Mouse (Mus musculus) testis, adult 2 months (tissue): ENCODE measurements around the gene Gm20388. TPM values are rescaled to one million over a fixed set of nuclear protein-coding genes. Genes with fewer than 3 reads are reported as not detected.

Experiments
- H3K27ac ChIP-seq: fragments of 200-500 bp; 2 replicates; pipeline ENCODE4 v1.5.1; 2012; ENCODE audit warnings: low read depth, low read length; ENCODE audit not compliant: control insufficient read depth, insufficient read depth
- H3K27me3 ChIP-seq: fragments of 200-500 bp; 2 replicates; pipeline ENCODE4 v1.6.1; 2012; ENCODE audit warnings: mild to moderate bottlenecking, low read length, moderate library complexity; ENCODE audit not compliant: control insufficient read depth, insufficient read depth
- H3K36me3 ChIP-seq: fragments of 200-500 bp; 2 replicates; pipeline ENCODE4 v1.6.1; 2012; ENCODE audit warnings: mild to moderate bottlenecking, low read length; ENCODE audit not compliant: control insufficient read depth, insufficient read depth
- H3K4me1 ChIP-seq: fragments of 200-500 bp; 2 replicates; pipeline ENCODE4 v1.6.1; 2012; ENCODE audit warnings: low read length; ENCODE audit not compliant: control insufficient read depth, insufficient read depth
- H3K4me3 ChIP-seq: fragments of 200-500 bp; 2 replicates; pipeline ENCODE4 v1.5.1; 2012; ENCODE audit warnings: low read depth, mild to moderate bottlenecking, low read length, moderate library complexity, mixed read lengths; ENCODE audit not compliant: control insufficient read depth
- CTCF ChIP-seq: fragments of 200-500 bp; IDR thresholded peaks from 2 replicates; pipeline ENCODE4 v1.5.1; 2012; ENCODE audit warnings: low read depth, mild to moderate bottlenecking, inconsistent platforms, low read length, moderate library complexity; ENCODE audit not compliant: control insufficient read depth, insufficient read depth, insufficient replicate concordance
- POLR2A ChIP-seq: fragments of 200-500 bp; IDR thresholded peaks from 2 replicates; pipeline ENCODE4 v1.6.1; 2012; ENCODE audit warnings: low read depth, mild to moderate bottlenecking, inconsistent platforms, low read length, moderate library complexity; ENCODE audit not compliant: control insufficient read depth
- polyA plus RNA-seq: library from polyadenylated mRNA; depleted of rRNA; stranded (reverse); fragments of >200 nt; gene quantifications from 2 replicates; pipeline ENCODE4 v1.2.3, GENCODE M21; 2012

The Gm20388 gene
- polyA plus RNA-seq, 1 experiment: 5.6 TPM

DNA sequence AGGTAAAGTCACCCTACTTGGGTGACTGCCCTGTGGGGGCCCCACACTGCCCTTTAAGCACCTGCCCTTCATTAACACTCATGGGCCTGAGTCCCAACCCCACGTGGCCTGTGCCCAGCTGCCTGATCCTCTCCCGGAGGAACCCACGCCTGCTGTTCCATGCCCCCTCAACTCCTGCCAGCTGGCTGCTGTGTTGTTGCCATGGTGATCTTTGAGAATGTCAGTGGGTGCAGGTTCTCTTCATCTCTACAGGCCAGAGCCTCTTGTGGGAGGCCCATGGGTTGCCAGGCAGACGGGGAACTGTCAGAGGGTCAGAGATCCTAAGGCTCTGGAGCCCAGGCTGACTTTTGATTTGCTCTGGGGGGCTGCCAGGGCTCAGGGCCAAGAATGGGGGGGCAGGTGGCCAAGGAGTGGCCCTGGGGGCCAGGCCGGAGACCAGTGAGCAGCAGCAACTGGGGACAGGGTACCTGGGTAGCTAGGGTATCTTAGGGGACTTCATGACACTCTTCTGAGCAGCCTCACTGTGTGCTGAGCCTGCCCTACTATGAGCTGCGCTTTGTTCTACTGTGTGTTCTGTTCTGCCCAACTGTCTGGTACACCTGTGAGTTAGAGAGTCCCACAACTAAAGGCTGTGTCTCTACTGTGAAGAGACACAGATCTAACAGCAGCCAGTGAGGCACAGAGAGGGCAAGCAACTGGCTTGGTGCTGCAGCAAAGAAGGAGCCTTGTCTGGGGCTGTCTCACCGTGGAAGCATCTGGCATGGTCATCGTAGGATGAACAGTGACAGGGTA is 381.9 kb downstream of the Gm20388 start:
- H3K4me1 ChIP-seq: peaks cover 12% of the 10 kb centered on the region
- H3K27ac ChIP-seq: no peak overlapping the region
- H3K36me3 ChIP-seq: no peaks in the 10 kb centered on the region
- TF ChIP-seq CTCF (no peak), POLR2A (peak; percentile 42; the same call in 1 of the 2 replicates)
- H3K27me3 ChIP-seq: no peaks in the 10 kb centered on the region
- H3K4me3 ChIP-seq: peak overlapping the region; percentile 61

DNA sequence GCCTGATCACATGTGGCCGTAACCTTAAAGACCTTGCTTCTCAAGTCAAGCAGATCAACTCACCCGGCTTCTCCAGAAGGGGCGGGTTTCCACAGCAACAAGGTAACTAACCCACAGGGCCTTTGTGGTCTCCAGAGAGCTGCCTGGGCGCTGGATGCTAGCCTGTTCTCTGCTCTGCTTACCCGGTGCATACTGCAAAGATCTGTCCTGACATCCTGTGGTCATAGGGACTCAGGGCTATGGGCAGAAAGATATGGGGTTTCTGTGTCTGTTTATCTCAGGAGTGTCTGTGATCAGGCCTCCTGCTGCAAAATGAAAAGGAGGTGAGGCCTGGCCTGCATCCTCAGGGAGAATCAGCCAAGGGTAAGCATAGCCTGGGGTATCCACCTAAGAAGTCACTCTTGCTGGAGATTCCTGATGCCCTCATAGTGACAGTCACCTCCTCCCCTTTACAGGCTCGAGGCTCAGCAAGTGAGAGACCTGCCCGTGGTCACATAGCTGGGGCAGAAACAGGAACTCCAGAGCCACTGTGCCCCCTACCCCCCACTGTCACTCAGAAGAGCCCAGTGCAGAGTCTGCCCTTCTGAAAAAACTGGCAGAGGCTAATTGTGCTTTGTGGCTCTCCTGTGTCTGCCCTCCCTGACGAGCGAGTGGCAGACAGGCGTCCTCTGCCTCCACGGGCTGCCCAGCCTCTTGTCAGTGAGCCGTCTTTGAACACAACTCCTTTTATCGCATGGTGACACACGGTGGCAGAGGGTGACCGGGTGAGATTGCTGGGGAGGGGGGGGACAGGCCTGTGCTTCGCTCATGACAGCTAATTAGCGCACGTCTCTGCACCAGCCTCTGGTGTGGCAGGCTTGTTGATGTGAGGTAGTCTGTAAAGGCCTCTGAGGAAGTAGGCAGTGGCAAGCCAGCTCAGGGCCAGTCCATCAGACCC is 383.0 kb downstream of the Gm20388 start:
- H3K4me1 ChIP-seq: peaks cover 15% of the 10 kb centered on the region
- no peaks in the 10 kb centered on the region for H3K27me3 ChIP-seq
- H3K36me3 ChIP-seq: no peaks in the 10 kb centered on the region
- TF ChIP-seq CTCF (no peak), POLR2A (no peak)
- peak overlapping the region; percentile 61 for H3K4me3 ChIP-seq
- H3K27ac ChIP-seq: no peak overlapping the region

DNA sequence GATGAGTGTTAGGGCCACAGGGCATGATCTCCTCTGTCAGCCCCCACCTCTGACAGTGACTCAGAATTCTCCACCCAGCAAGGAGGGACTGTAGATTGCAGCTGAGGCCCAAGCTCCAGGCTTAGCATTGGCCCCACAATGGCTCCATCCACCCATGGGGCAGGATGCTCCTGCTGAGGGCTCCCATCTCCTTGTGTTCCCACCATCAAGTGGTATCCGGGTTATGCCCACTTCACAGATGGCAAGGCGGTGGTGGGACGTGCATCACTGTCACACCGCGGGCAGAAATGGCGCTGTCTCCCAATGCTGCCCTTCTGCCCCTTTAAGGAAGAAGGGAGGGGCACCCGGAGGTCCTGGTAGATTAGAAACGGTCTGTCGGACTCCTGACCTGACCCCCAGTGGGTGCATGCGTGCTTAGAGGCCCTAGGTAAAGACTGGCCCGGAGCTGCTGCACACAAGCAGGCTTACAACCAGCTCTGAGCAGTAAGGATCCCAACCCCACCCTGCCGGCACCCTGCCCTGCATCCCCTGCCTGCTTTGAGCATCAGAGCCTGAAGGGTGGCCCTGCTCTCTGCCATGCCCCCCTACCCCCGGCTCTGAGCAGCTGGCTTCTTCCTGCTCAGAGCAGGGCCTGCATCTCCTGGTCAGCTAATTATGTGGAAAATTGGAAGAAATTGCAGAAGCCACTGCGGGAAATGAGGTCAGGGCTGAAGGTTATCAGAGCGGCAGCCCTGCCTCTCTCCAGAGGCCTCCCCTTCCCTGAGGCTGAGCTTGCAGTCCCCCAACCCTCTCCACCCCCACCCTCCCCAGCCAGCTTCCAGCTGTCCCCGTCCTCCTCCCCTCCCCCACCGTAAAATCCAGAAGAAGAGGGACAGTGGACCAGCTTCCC is 384.6 kb downstream of the Gm20388 start:
- TF ChIP-seq POLR2A (no peak), CTCF (no peak)
- H3K27me3 ChIP-seq: no peaks in the 10 kb centered on the region
- H3K4me1 ChIP-seq: peaks cover 16% of the 10 kb centered on the region
- H3K36me3 ChIP-seq: no peaks in the 10 kb centered on the region
- H3K27ac ChIP-seq: no peak overlapping the region
- no peak overlapping the region for H3K4me3 ChIP-seq

DNA sequence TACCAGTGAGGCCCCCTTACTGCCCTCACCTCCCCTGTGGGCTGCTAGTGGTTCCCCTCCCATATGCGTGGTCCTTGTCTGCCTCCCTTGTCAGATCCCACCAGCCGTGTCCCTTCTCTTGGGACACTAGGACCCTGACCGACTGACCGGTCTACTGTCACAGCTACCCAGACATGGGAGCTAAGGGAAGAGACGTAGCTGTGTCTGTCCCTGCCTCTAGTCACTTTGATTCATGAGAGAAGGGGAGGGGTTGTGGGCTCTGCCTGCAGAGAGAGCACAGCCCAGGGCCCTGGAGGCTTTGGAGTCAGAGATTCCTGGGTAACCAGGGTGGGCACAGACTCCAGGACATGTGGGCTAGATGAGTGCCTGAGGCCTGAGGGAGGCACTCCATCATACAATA is 386.4 kb downstream of the Gm20388 start:
- Histone ChIP-seq H3K36me3 (no peaks in the 10 kb centered on the region), H3K27ac (no peak overlapping the region), H3K4me3 (no peak overlapping the region), H3K4me1 (peaks cover 16% of the 10 kb centered on the region), H3K27me3 (no peaks in the 10 kb centered on the region)
- TF ChIP-seq POLR2A: no peak
- TF ChIP-seq CTCF: no peak

DNA sequence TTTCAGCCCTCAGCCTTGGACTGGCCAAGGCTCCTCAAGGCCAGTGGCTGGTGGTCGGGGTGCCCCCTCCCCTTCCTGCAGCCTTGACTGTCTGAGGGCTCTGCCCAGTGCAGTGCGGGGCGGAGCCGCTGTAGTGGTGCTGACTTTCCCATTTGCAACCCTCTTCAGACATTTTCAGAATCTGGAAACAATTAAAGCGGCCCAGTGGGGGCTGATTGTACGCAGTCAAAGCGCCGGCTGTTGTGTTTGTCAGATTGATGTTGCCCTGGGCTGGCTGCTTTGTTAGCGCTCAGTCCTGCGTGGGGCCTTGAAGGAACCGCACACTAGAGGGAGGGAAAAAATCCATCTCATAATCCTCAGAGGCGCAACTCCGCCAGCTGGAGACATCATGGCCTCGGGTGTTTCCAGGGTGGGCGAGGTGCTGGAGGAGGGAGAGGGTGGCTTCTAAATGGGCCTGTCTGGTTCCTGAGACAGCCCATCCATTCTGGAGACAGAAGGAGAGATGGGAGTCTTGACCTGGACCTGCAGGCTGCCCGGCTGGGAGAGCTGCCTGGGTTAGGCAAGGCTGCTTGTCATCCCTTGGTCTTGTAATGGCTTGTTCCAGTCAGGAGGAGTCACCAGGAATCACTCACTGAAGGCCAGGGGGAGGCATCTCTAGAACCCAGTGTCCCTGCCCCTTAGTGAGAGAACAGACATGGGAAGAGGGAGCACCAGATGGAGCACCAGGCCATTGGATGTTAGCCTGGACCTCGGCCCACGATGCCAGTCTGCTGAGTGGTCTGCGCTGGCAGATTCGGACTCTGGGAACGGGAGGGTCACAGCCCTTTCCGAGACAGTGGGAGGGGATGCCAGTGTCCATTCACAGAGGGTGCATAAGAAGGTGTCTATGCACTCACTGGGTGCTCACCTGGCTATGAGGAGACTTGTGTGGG is 388.2 kb downstream of the Gm20388 start:
- no peak for TF ChIP-seq CTCF
- no peak for TF ChIP-seq POLR2A
- no peak overlapping the region for H3K4me3 ChIP-seq
- no peaks in the 10 kb centered on the region for H3K27me3 ChIP-seq
- no peak overlapping the region for H3K27ac ChIP-seq
- H3K36me3 ChIP-seq: no peaks in the 10 kb centered on the region
- H3K4me1 ChIP-seq: peaks cover 6% of the 10 kb centered on the region; the same call in 1 of the 2 replicates

DNA sequence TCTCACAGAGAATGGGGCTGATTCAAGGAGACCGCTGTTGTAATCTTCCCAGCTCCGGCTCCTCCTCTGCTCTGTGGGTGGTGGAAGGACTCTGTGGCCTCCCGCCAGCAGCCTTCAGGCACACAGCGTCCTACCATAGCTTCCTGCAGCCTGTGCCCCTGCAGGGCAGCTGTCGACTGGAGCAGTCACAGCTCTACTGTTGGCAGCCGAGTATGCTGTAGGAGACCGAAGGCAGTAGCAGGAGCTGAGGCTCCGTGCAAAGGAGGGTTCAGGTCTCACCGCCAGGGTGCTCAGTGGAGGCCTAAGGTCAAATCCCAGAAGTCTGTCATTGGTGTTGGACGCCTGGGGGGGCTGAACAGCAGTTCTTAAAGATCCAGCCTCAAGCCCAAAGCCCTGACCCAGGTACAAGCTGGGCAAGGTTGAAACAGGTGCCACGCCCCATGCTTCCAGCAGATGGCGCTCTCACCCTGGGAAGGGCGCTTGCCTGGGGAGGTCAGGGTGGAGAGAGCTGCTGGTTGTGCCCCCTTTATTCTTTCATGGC is 390.0 kb downstream of the Gm20388 start:
- TF ChIP-seq CTCF (peak; percentile 95), POLR2A (peak; percentile 56; the same call in 1 of the 2 replicates)
- peaks cover 4% of the 10 kb centered on the region; the same call in 1 of the 2 replicates for H3K4me1 ChIP-seq
- no peaks in the 10 kb centered on the region for H3K36me3 ChIP-seq
- no peaks in the 10 kb centered on the region for H3K27me3 ChIP-seq
- no peak overlapping the region for H3K4me3 ChIP-seq
- no peak overlapping the region for H3K27ac ChIP-seq
